8 mouse cellular contexts compared by ENCODE assay signal in the genomic region with DNA sequence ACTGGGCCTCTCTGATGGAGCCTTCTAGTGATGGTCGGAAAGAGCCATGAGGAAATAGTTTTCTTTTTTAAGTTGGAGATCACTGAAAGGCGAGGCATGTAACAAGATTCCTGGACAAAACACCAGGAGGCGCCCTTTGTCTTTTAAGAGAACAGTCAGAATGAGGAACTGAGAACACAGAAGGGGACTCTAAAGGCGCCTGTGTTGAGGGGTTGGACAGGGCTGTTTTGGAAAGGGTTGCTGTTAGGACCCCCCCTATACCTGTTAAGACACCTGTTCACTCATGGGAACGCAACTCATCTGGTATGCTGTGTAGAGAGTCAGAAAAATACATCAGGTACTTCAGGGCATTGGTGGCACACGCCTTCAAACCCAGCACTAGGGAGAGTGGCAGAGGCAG. TPM values are rescaled to one million over a fixed set of nuclear protein-coding genes. Genes with fewer than 3 reads are reported as not detected.
A peak's percentile ranks its signal among the peaks of the same experiment; 100 is the strongest.
DNase-seq lines count a peak whose midpoint lies in the region; ATAC-seq and TF ChIP-seq lines count a peak whose summit lies in the region.

No protein-coding gene starts in this region.

- no peak overlapping the region for H3K27ac ChIP-seq in forebrain, postnatal 0 days (ENCODE audit: low read depth, low read length)
- H3K27ac ChIP-seq in forebrain, embryonic 12.5 days, result no peak overlapping the region
- H3K27ac ChIP-seq in embryonic facial prominence, embryonic 10.5 days (replicated peaks), result no peak overlapping the region
- H3K27ac ChIP-seq in limb, embryonic 14.5 days (replicated peaks; ENCODE audit: low read depth, low read length), result no peak overlapping the region

- no peak overlapping the region for H3K9ac ChIP-seq in forebrain, postnatal 0 days
- H3K9ac ChIP-seq in forebrain, embryonic 12.5 days, result no peak overlapping the region
- no peak overlapping the region for H3K9ac ChIP-seq in limb, embryonic 14.5 days (ENCODE audit: low read depth, low read length, severe bottlenecking)

- no peak overlapping the region for H3K4me3 ChIP-seq in forebrain, postnatal 0 days (ENCODE audit: low read depth, low read length)
- no peak overlapping the region for H3K4me3 ChIP-seq in forebrain, embryonic 12.5 days (replicated peaks)
- H3K4me3 ChIP-seq in embryonic facial prominence, embryonic 10.5 days, result no peak overlapping the region
- no peak overlapping the region for H3K4me3 ChIP-seq in limb, embryonic 14.5 days (replicated peaks; ENCODE audit: low read length)

- no peaks in the 10 kb centered on the region for H3K9me3 ChIP-seq in forebrain, postnatal 0 days (ENCODE audit: low read length)
- 0 out of 2 replicates have a peak, but pooled peaks cover 2% of the 10 kb centered on the region for H3K9me3 ChIP-seq in forebrain, embryonic 12.5 days
- no peaks in the 10 kb centered on the region for H3K9me3 ChIP-seq in embryonic facial prominence, embryonic 10.5 days
- no peaks in the 10 kb centered on the region for H3K9me3 ChIP-seq in limb, embryonic 14.5 days (ENCODE audit: control insufficient read depth, low read length)

- 59% methylated on average over 6 of the region's 6 CpGs for WGBS in forebrain, postnatal 0 days
- 62% methylated on average over 6 of the region's 6 CpGs for WGBS in forebrain, embryonic 12.5 days
- 69% methylated on average over 6 of the region's 6 CpGs for WGBS in embryonic facial prominence, embryonic 10.5 days
- WGBS in limb, embryonic 14.5 days, result 71% methylated on average over 6 of the region's 6 CpGs

- DNase-seq in forebrain, postnatal 0 days, result peak; percentile 54
- DNase-seq in testis, postnatal 10 days (ENCODE audit: low spot score), result peak; percentile 79
- DNase-seq in testis, postnatal 14 days (ENCODE audit: low spot score), result no peak
- peak; percentile 28 for DNase-seq in embryonic facial prominence, embryonic 10.5 days (ENCODE audit: low spot score)
- peak; percentile 63 for DNase-seq in limb, embryonic 14.5 days (ENCODE audit: low spot score)
- peak; percentile 57 to 79 for DNase-seq in natural killer cell, adult 2 months (ENCODE audit: low spot score in 2 of 2)

- no peaks in the 10 kb centered on the region for H3K4me1 ChIP-seq in forebrain, postnatal 0 days (ENCODE audit: insufficient read depth)
- H3K4me1 ChIP-seq in forebrain, embryonic 12.5 days, result peaks cover 28% of the 10 kb centered on the region
- peaks cover 30% of the 10 kb centered on the region for H3K4me1 ChIP-seq in embryonic facial prominence, embryonic 10.5 days
- H3K4me1 ChIP-seq in limb, embryonic 14.5 days (ENCODE audit: control insufficient read depth, insufficient read depth, low read length), result peaks cover 20% of the 10 kb centered on the region

- TF ChIP-seq POLR2A in limb, embryonic 14.5 days (IDR thresholded peaks at IDR 0.05; ENCODE audit: borderline replicate concordance, extremely low read depth, insufficient read depth, insufficient read length), result no peak

- TF ChIP-seq CTCF in forebrain, postnatal 0 days (IDR thresholded peaks at IDR 0.05; ENCODE audit: low read depth), result peak; percentile 43; the same call in 1 of the 2 replicates

- ATAC-seq in forebrain, postnatal 0 days, result no peak
- ATAC-seq in forebrain, embryonic 12.5 days (ENCODE audit: low FRiP score), result no peak
- ATAC-seq in limb, embryonic 14.5 days (ENCODE audit: low FRiP score, low read depth), result no peak
- ATAC-seq in erythroblast, adult 5-6 weeks (replicated peaks; ENCODE audit: low FRiP score, poor library complexity, severe bottlenecking), result no peak

- peaks cover 51% of the 10 kb centered on the region for H3K36me3 ChIP-seq in forebrain, postnatal 0 days (ENCODE audit: insufficient read depth)
- peaks cover 50% of the 10 kb centered on the region for H3K36me3 ChIP-seq in forebrain, embryonic 12.5 days (replicated peaks)
- H3K36me3 ChIP-seq in embryonic facial prominence, embryonic 10.5 days (replicated peaks), result peaks cover 52% of the 10 kb centered on the region
- H3K36me3 ChIP-seq in limb, embryonic 14.5 days (ENCODE audit: control insufficient read depth, insufficient read depth, low read length), result peaks cover 47% of the 10 kb centered on the region

- H3K27me3 ChIP-seq in forebrain, postnatal 0 days (ENCODE audit: insufficient read depth, low read length), result no peaks in the 10 kb centered on the region
- no peaks in the 10 kb centered on the region for H3K27me3 ChIP-seq in forebrain, embryonic 12.5 days
- no peaks in the 10 kb centered on the region for H3K27me3 ChIP-seq in embryonic facial prominence, embryonic 10.5 days (replicated peaks; ENCODE audit: low read depth, poor library complexity, severe bottlenecking)
- H3K27me3 ChIP-seq in limb, embryonic 14.5 days (ENCODE audit: control insufficient read depth, insufficient read depth, low read length), result no peaks in the 10 kb centered on the region

- H3K4me2 ChIP-seq in forebrain, postnatal 0 days (ENCODE audit: low read depth), result no peak overlapping the region
- no peak overlapping the region for H3K4me2 ChIP-seq in forebrain, embryonic 12.5 days
- H3K4me2 ChIP-seq in limb, embryonic 14.5 days (replicated peaks; ENCODE audit: low read depth, low read length, severe bottlenecking), result no peak overlapping the region

RNA-seq across cellular contexts. Expression of gene Tmem116, which starts 1.7 kb away (rescaled TPM):
- total RNA-seq in forebrain, postnatal 0 days (2014; rRNA removed), result 0.24 and 0.54 TPM in 2 replicates
- polyA plus RNA-seq in forebrain, postnatal 0 days (2015; fragmentation: Nextera tagmentation; extraction: Ambion mirVana), result 2.2 and 2.7 TPM in 2 replicates
- polyA plus RNA-seq in forebrain, embryonic 12.5 days (2016; fragmentation: Nextera tagmentation; extraction: Ambion mirVana), result 0.72 and 1.8 TPM in 2 replicates
- 0.91 and 1.0 TPM in 2 replicates for polyA plus RNA-seq in embryonic facial prominence, embryonic 10.5 days (2016; fragmentation: Nextera tagmentation; extraction: Ambion mirVana)
- 2.4 and 3.4 TPM in 2 replicates for polyA plus RNA-seq in limb, embryonic 14.5 days (2012; rRNA removed)
- polyA plus RNA-seq in limb, embryonic 14.5 days (2014; fragmentation: Nextera tagmentation; extraction: Ambion mirVana), result 1.5 and 2.9 TPM in 2 replicates
- total RNA-seq in erythroblast, adult 5-6 weeks (2015; ENCODE audit: low replicate concordance), result not detected in 2 replicates
- 0.42 and 1.4 TPM in 2 replicates for total RNA-seq in erythroblast, adult 5-6 weeks (2017; ENCODE audit: low replicate concordance)

RNA-seq across cellular contexts. Expression of gene Erp29, which starts 2.3 kb away (rescaled TPM):
- 123 and 141 TPM in 2 replicates for total RNA-seq in forebrain, postnatal 0 days (2014; rRNA removed)
- polyA plus RNA-seq in forebrain, postnatal 0 days (2015; fragmentation: Nextera tagmentation; extraction: Ambion mirVana), result 185 and 187 TPM in 2 replicates
- 103 and 115 TPM in 2 replicates for polyA plus RNA-seq in forebrain, embryonic 12.5 days (2016; fragmentation: Nextera tagmentation; extraction: Ambion mirVana)
- 114 and 122 TPM in 2 replicates for polyA plus RNA-seq in embryonic facial prominence, embryonic 10.5 days (2016; fragmentation: Nextera tagmentation; extraction: Ambion mirVana)
- 113 and 161 TPM in 2 replicates for polyA plus RNA-seq in limb, embryonic 14.5 days (2012; rRNA removed)
- polyA plus RNA-seq in limb, embryonic 14.5 days (2014; fragmentation: Nextera tagmentation; extraction: Ambion mirVana), result 159 and 162 TPM in 2 replicates
- total RNA-seq in erythroblast, adult 5-6 weeks (2015; ENCODE audit: low replicate concordance), result 37.8 and 44.6 TPM in 2 replicates
- 76.1 and 121 TPM in 2 replicates for total RNA-seq in erythroblast, adult 5-6 weeks (2017; ENCODE audit: low replicate concordance)

RNA-seq across cellular contexts. Expression of gene Naa25, which starts 52.2 kb away (rescaled TPM):
- 39.4 and 45.9 TPM in 2 replicates for total RNA-seq in forebrain, postnatal 0 days (2014; rRNA removed)
- polyA plus RNA-seq in forebrain, postnatal 0 days (2015; fragmentation: Nextera tagmentation; extraction: Ambion mirVana), result 33.7 and 44.1 TPM in 2 replicates
- 49.3 and 51.4 TPM in 2 replicates for polyA plus RNA-seq in forebrain, embryonic 12.5 days (2016; fragmentation: Nextera tagmentation; extraction: Ambion mirVana)
- polyA plus RNA-seq in embryonic facial prominence, embryonic 10.5 days (2016; fragmentation: Nextera tagmentation; extraction: Ambion mirVana), result 49.4 and 53.7 TPM in 2 replicates
- polyA plus RNA-seq in limb, embryonic 14.5 days (2012; rRNA removed), result 20.2 and 20.9 TPM in 2 replicates
- polyA plus RNA-seq in limb, embryonic 14.5 days (2014; fragmentation: Nextera tagmentation; extraction: Ambion mirVana), result 39.8 and 41.2 TPM in 2 replicates
- total RNA-seq in erythroblast, adult 5-6 weeks (2015; ENCODE audit: low replicate concordance), result 7.9 and 10.4 TPM in 2 replicates
- 14.2 and 16.6 TPM in 2 replicates for total RNA-seq in erythroblast, adult 5-6 weeks (2017; ENCODE audit: low replicate concordance)

RNA-seq across cellular contexts. Expression of gene Adam1b, which starts 53.3 kb away (rescaled TPM):
- total RNA-seq in forebrain, postnatal 0 days (2014; rRNA removed), result not detected in 2 replicates
- not detected in 2 replicates for polyA plus RNA-seq in forebrain, postnatal 0 days (2015; fragmentation: Nextera tagmentation; extraction: Ambion mirVana)
- 0.10 TPM in 1 of 2 replicates, not detected in the other for polyA plus RNA-seq in forebrain, embryonic 12.5 days (2016; fragmentation: Nextera tagmentation; extraction: Ambion mirVana)
- not detected in 2 replicates for polyA plus RNA-seq in embryonic facial prominence, embryonic 10.5 days (2016; fragmentation: Nextera tagmentation; extraction: Ambion mirVana)
- not detected in 2 replicates for polyA plus RNA-seq in limb, embryonic 14.5 days (2012; rRNA removed)
- 0.18 TPM in 1 of 2 replicates, not detected in the other for polyA plus RNA-seq in limb, embryonic 14.5 days (2014; fragmentation: Nextera tagmentation; extraction: Ambion mirVana)
- total RNA-seq in erythroblast, adult 5-6 weeks (2015; ENCODE audit: low replicate concordance), result not detected in 2 replicates
- total RNA-seq in erythroblast, adult 5-6 weeks (2017; ENCODE audit: low replicate concordance), result not detected in 2 replicates
